Mouse (Mus musculus) G1E-ER4 (cell line): ENCODE results near the gene Kcnh5. TPM values are rescaled to one million over a fixed set of nuclear protein-coding genes. Genes with fewer than 3 reads are reported as not detected.

Experiments used
- GATA1 ChIP-seq: IDR thresholded peaks from one replicate; pipeline ENCODE4 v1.8.0; 2012; ENCODE audit warnings: low read length, inconsistent platforms
- polyA plus RNA-seq: library from polyadenylated mRNA; stranded (reverse); fragments of >175 nt; gene quantifications from 2 replicates; pipeline ENCODE4 v1.2.3, GENCODE M21; 2012

The Kcnh5 gene
- polyA plus RNA-seq, 1 experiment: not detected

- TF ChIP-seq GATA1: no peak
These were observed 321.5 kb downstream of the Kcnh5 start for GRCm38 (mm10) chr12:74855666-74856065.

- no peak for TF ChIP-seq GATA1
These were observed 322.9 kb downstream of the Kcnh5 start for GRCm38 (mm10) chr12:74854263-74854662.

GRCm38 (mm10) chr12:74850323-74850722 lies 326.8 kb downstream of the Kcnh5 start:
- TF ChIP-seq GATA1: no peak

- no peak for TF ChIP-seq GATA1
These were observed 327.2 kb downstream of the Kcnh5 start for GRCm38 (mm10) chr12:74849912-74850311.

GRCm38 (mm10) chr12:74848611-74849347 lies 328.4 kb downstream of the Kcnh5 start:
- no peak for TF ChIP-seq GATA1

Other genes starting within 250 kb of the Kcnh5 start
- not detected in 2 replicates for gene Rhoj, start 131.0 kb upstream of the Kcnh5 start, polyA plus RNA-seq
- not detected in 2 replicates for gene Gphb5, start 239.4 kb upstream of the Kcnh5 start, polyA plus RNA-seq